Mouse (Mus musculus): ENCODE measurements around the gene Rho.

- TF ChIP-seq TCF3 (IDR thresholded peaks at IDR 0.05; ENCODE audit: insufficient read length, low read depth): no peak
- no peak for TF ChIP-seq POLR2A (IDR thresholded peaks at IDR 0.05; ENCODE audit: insufficient read length, low read depth)
- no peak for TF ChIP-seq USF1 (IDR thresholded peaks at IDR 0.05; ENCODE audit: low read depth)
Measured at GRCm38 (mm10) chr6:115985622-115986021, 54.1 kb downstream of the Rho start.
